ENCODE assay signal across 8 mouse cellular contexts in genomic region chr2:12300449-12301228, GRCm38 (mm10). TPM values are rescaled to one million over a fixed set of nuclear protein-coding genes. Genes with fewer than 3 reads are reported as not detected.
DNase-seq lines count a peak whose midpoint lies in the region; ATAC-seq and TF ChIP-seq lines count a peak whose summit lies in the region.

No protein-coding gene starts in this region.

- no peaks in the 10 kb centered on the region for H3K9me3 ChIP-seq in lung, embryonic 16.5 days (ENCODE audit: control insufficient read depth, low read length)
- no peaks in the 10 kb centered on the region for H3K9me3 ChIP-seq in forebrain, postnatal 0 days (ENCODE audit: low read length)
- H3K9me3 ChIP-seq in limb, embryonic 13.5 days = no peaks in the 10 kb centered on the region
- H3K9me3 ChIP-seq in stomach, embryonic 14.5 days (ENCODE audit: control insufficient read depth, low read depth, low read length) = no peaks in the 10 kb centered on the region

- peak overlapping the region; percentile 74 for H3K4me3 ChIP-seq in lung, embryonic 16.5 days (ENCODE audit: low read length)
- peak overlapping the region; percentile 62 for H3K4me3 ChIP-seq in forebrain, postnatal 0 days (ENCODE audit: low read depth, low read length)
- H3K4me3 ChIP-seq in limb, embryonic 13.5 days = peak overlapping the region; percentile 78
- H3K4me3 ChIP-seq in stomach, embryonic 14.5 days (ENCODE audit: low read depth, low read length) = peak overlapping the region; percentile 64

- H3K27ac ChIP-seq in lung, embryonic 16.5 days (ENCODE audit: low read length) = peak overlapping the region; percentile 47
- H3K27ac ChIP-seq in forebrain, postnatal 0 days (ENCODE audit: low read depth, low read length) = no peak overlapping the region
- H3K27ac ChIP-seq in limb, embryonic 13.5 days = peak overlapping the region; percentile 22; the same call in 1 of the 2 replicates
- H3K27ac ChIP-seq in stomach, embryonic 14.5 days (ENCODE audit: low read length) = peak overlapping the region; percentile 39; the same call in 1 of the 2 replicates

- H3K27me3 ChIP-seq in lung, embryonic 16.5 days (ENCODE audit: control insufficient read depth, insufficient read depth, low read depth, low read length) = peaks cover 6% of the 10 kb centered on the region; the same call in 1 of the 2 replicates
- no peaks in the 10 kb centered on the region; the same call in 1 of the 2 replicates for H3K27me3 ChIP-seq in forebrain, postnatal 0 days (ENCODE audit: insufficient read depth, low read length)
- peaks cover 7% of the 10 kb centered on the region for H3K27me3 ChIP-seq in limb, embryonic 13.5 days
- no peaks in the 10 kb centered on the region for H3K27me3 ChIP-seq in stomach, embryonic 14.5 days (ENCODE audit: control insufficient read depth, insufficient read depth, low read length)

- peak overlapping the region; percentile 82 for H3K9ac ChIP-seq in lung, embryonic 16.5 days (ENCODE audit: low read length)
- peak overlapping the region; percentile 67; the same call in 1 of the 2 replicates for H3K9ac ChIP-seq in forebrain, postnatal 0 days
- H3K9ac ChIP-seq in limb, embryonic 13.5 days = peak overlapping the region; percentile 85
- H3K9ac ChIP-seq in stomach, embryonic 14.5 days (replicated peaks; ENCODE audit: low read depth, low read length) = peak overlapping the region; percentile 45; the same call in 1 of the 2 replicates

- no peak for ATAC-seq in lung, embryonic 16.5 days (ENCODE audit: low read depth)
- ATAC-seq in forebrain, postnatal 0 days = no peak
- no peak for ATAC-seq in limb, embryonic 13.5 days (ENCODE audit: low FRiP score, low read depth)
- no peak for ATAC-seq in stomach, embryonic 14.5 days (ENCODE audit: insufficient number of reproducible peaks, insufficient read depth, low FRiP score, low read depth)

- 37% methylated on average over 15 of the region's 15 CpGs for WGBS in lung, embryonic 16.5 days
- 77% methylated on average over 15 of the region's 15 CpGs for WGBS in forebrain, postnatal 0 days
- 53% methylated on average over 15 of the region's 15 CpGs for WGBS in limb, embryonic 13.5 days
- 43% methylated on average over 15 of the region's 15 CpGs for WGBS in stomach, embryonic 14.5 days

- no peak for DNase-seq in lung, postnatal 10 days
- no peak for DNase-seq in forebrain, postnatal 0 days
- no peak for DNase-seq in ovary, postnatal 36 days (ENCODE audit: low spot score)
- no peak for DNase-seq in frontal cortex, postnatal 10 days (ENCODE audit: low spot score in 2 of 2)
- DNase-seq in cerebellum, adult 9-10 months = no peak

- H3K4me2 ChIP-seq in lung, embryonic 16.5 days (ENCODE audit: low read depth, low read length) = peak overlapping the region; percentile 84
- H3K4me2 ChIP-seq in forebrain, postnatal 0 days (ENCODE audit: low read depth) = peak overlapping the region; percentile 85
- peak overlapping the region; percentile 81 for H3K4me2 ChIP-seq in limb, embryonic 13.5 days (replicated peaks)
- H3K4me2 ChIP-seq in stomach, embryonic 14.5 days (replicated peaks; ENCODE audit: low read depth, low read length) = peak overlapping the region; percentile 76

- peaks cover 4% of the 10 kb centered on the region for H3K4me1 ChIP-seq in lung, embryonic 16.5 days (replicated peaks; ENCODE audit: control insufficient read depth, insufficient read depth, low read length)
- no peaks in the 10 kb centered on the region for H3K4me1 ChIP-seq in forebrain, postnatal 0 days (ENCODE audit: insufficient read depth)
- peaks cover 26% of the 10 kb centered on the region for H3K4me1 ChIP-seq in limb, embryonic 13.5 days
- no peaks in the 10 kb centered on the region for H3K4me1 ChIP-seq in stomach, embryonic 14.5 days (ENCODE audit: control insufficient read depth, insufficient read depth, low read length)

- TF ChIP-seq CTCF in forebrain, postnatal 0 days (IDR thresholded peaks at IDR 0.05; ENCODE audit: low read depth) = no peak

- H3K36me3 ChIP-seq in lung, embryonic 16.5 days (ENCODE audit: control insufficient read depth, insufficient read depth, low read length) = no peaks in the 10 kb centered on the region
- H3K36me3 ChIP-seq in forebrain, postnatal 0 days (ENCODE audit: insufficient read depth) = no peaks in the 10 kb centered on the region
- H3K36me3 ChIP-seq in limb, embryonic 13.5 days = no peaks in the 10 kb centered on the region
- H3K36me3 ChIP-seq in stomach, embryonic 14.5 days (ENCODE audit: control insufficient read depth, insufficient read depth, low read length) = no peaks in the 10 kb centered on the region

RNA-seq across cellular contexts. Expression of gene Itga8, which starts 1.1 kb away (rescaled TPM):
- 33.4 and 36.7 TPM in 2 replicates for polyA plus RNA-seq in lung, embryonic 16.5 days (2015; fragmentation: Nextera tagmentation; extraction: Ambion mirVana)
- 4.0 and 7.1 TPM in 2 replicates for total RNA-seq in forebrain, postnatal 0 days (2014; rRNA removed)
- 1.9 TPM in 2 replicates for polyA plus RNA-seq in forebrain, postnatal 0 days (2015; fragmentation: Nextera tagmentation; extraction: Ambion mirVana)
- polyA plus RNA-seq in limb, embryonic 13.5 days (2015; fragmentation: Nextera tagmentation; extraction: Ambion mirVana) = 16.4 and 17.7 TPM in 2 replicates
- polyA plus RNA-seq in stomach, embryonic 14.5 days (2014; fragmentation: Nextera tagmentation; extraction: Ambion mirVana) = 24.7 and 26.5 TPM in 2 replicates
